ENCODE assay signal across 8 mouse cellular contexts in genomic region chr2:29846061-29846853, GRCm38 (mm10). TPM values are rescaled to one million over a fixed set of nuclear protein-coding genes. Genes with fewer than 3 reads are reported as not detected.
DNase-seq lines count a peak whose midpoint lies in the region; ATAC-seq and TF ChIP-seq lines count a peak whose summit lies in the region.

No protein-coding gene starts in this region.

- peak overlapping the region; percentile 20 for H3K4me3 ChIP-seq in heart, postnatal 0 days (ENCODE audit: low read depth, low read length)
- no peak overlapping the region for H3K4me3 ChIP-seq in heart, adult 2 months
- peak overlapping the region; percentile 65 for H3K4me3 ChIP-seq in hindbrain, embryonic 16.5 days (ENCODE audit: low read length)
- H3K4me3 ChIP-seq in midbrain, embryonic 13.5 days (replicated peaks), result peak overlapping the region; percentile 77

- intact Hi-C loops in heart, adult 2 months (cut with DNase I), result no loop called here

- no peaks in the 10 kb centered on the region for H3K4me1 ChIP-seq in heart, postnatal 0 days (ENCODE audit: control insufficient read depth, insufficient read depth)
- H3K4me1 ChIP-seq in heart, adult 2 months (ENCODE audit: control insufficient read depth, insufficient read depth, low read length), result no peaks in the 10 kb centered on the region
- H3K4me1 ChIP-seq in hindbrain, embryonic 16.5 days (ENCODE audit: control insufficient read depth, insufficient read depth, low read depth, low read length), result peaks cover 31% of the 10 kb centered on the region
- peaks cover 56% of the 10 kb centered on the region for H3K4me1 ChIP-seq in midbrain, embryonic 13.5 days (replicated peaks)

- H3K27me3 ChIP-seq in heart, postnatal 0 days (ENCODE audit: control insufficient read depth, insufficient read depth, low read length), result peaks cover 45% of the 10 kb centered on the region
- H3K27me3 ChIP-seq in heart, adult 2 months (ENCODE audit: control insufficient read depth, insufficient read depth, low read length), result no peaks in the 10 kb centered on the region
- no peaks in the 10 kb centered on the region for H3K27me3 ChIP-seq in hindbrain, embryonic 16.5 days (replicated peaks; ENCODE audit: control insufficient read depth, insufficient read depth, low read length)
- peaks cover 19% of the 10 kb centered on the region for H3K27me3 ChIP-seq in midbrain, embryonic 13.5 days

- no peak for DNase-seq in heart, postnatal 0 days (ENCODE audit: low spot score)
- no peak for DNase-seq in heart, adult 2 months
- peak; percentile 87 for DNase-seq in embryo, embryonic 10 days (ENCODE audit: low spot score)
- no peak for DNase-seq in thymus, postnatal 4 days
- DNase-seq in left cerebral cortex, adult 9 months (ENCODE audit: low spot score in 2 of 2), result no peak

- H3K79me2 ChIP-seq in heart, adult 2 months (replicated peaks; ENCODE audit: control insufficient read depth, insufficient read depth, low read length), result no peaks in the 10 kb centered on the region

- no peak for TF ChIP-seq CTCF in heart, postnatal 0 days (IDR thresholded peaks at IDR 0.05; ENCODE audit: low read depth)
- TF ChIP-seq CTCF in heart, adult 2 months (IDR thresholded peaks at IDR 0.05), result no peak

- no peak for TF ChIP-seq POLR2A in heart, adult 2 months (IDR thresholded peaks at IDR 0.05; ENCODE audit: insufficient read depth, low read depth, low read length)

- no peak for ATAC-seq in heart, postnatal 0 days (ENCODE audit: insufficient read depth, low read depth)
- ATAC-seq in hindbrain, embryonic 16.5 days, result peak; percentile 64
- ATAC-seq in midbrain, embryonic 13.5 days, result peak; percentile 62
- no peak for ATAC-seq in frontal cortex, adult (ENCODE audit: low TSS enrichment)

- 20% methylated on average over 46 of the region's 47 CpGs for WGBS in heart, postnatal 0 days
- WGBS in heart, adult 2 months, result 46% methylated on average over 47 of the region's 47 CpGs
- 2% methylated on average over 28 of the region's 47 CpGs for WGBS in hindbrain, embryonic 16.5 days
- 2% methylated on average over 46 of the region's 47 CpGs for WGBS in midbrain, embryonic 13.5 days

- no peak overlapping the region for H3K27ac ChIP-seq in heart, postnatal 0 days (ENCODE audit: low read depth)
- H3K27ac ChIP-seq in heart, adult 2 months, result no peak overlapping the region
- peak overlapping the region; percentile 75 for H3K27ac ChIP-seq in hindbrain, embryonic 16.5 days (ENCODE audit: low read depth, low read length)
- H3K27ac ChIP-seq in midbrain, embryonic 13.5 days, result peak overlapping the region; percentile 96

- 0 out of 2 replicates have a peak overlapping the region, but pooled peaks have one; percentile 26 for H3K9ac ChIP-seq in heart, postnatal 0 days (replicated peaks; ENCODE audit: low read depth, low read length)
- no peak overlapping the region for H3K9ac ChIP-seq in heart, adult 2 months (ENCODE audit: low read depth, low read length)
- H3K9ac ChIP-seq in hindbrain, embryonic 16.5 days (ENCODE audit: low read depth, low read length), result peak overlapping the region; percentile 88
- peak overlapping the region; percentile 98 for H3K9ac ChIP-seq in midbrain, embryonic 13.5 days (replicated peaks)

- no peaks in the 10 kb centered on the region for H3K9me3 ChIP-seq in heart, postnatal 0 days (replicated peaks; ENCODE audit: control insufficient read depth, low read length)
- H3K9me3 ChIP-seq in hindbrain, embryonic 16.5 days (ENCODE audit: control insufficient read depth, low read length), result no peaks in the 10 kb centered on the region
- no peaks in the 10 kb centered on the region for H3K9me3 ChIP-seq in midbrain, embryonic 13.5 days

- peak overlapping the region; percentile 23; the same call in 1 of the 2 replicates for H3K4me2 ChIP-seq in heart, postnatal 0 days (ENCODE audit: low read depth, low read length)
- H3K4me2 ChIP-seq in hindbrain, embryonic 16.5 days (ENCODE audit: low read length), result peak overlapping the region; percentile 87
- H3K4me2 ChIP-seq in midbrain, embryonic 13.5 days (replicated peaks), result peak overlapping the region; percentile 78

- H3K36me3 ChIP-seq in heart, postnatal 0 days (replicated peaks; ENCODE audit: control insufficient read depth, insufficient read depth, low read length), result peaks cover 25% of the 10 kb centered on the region
- H3K36me3 ChIP-seq in heart, adult 2 months (ENCODE audit: control insufficient read depth, insufficient read depth, low read length), result no peaks in the 10 kb centered on the region
- no peaks in the 10 kb centered on the region for H3K36me3 ChIP-seq in hindbrain, embryonic 16.5 days (ENCODE audit: control insufficient read depth, insufficient read depth, low read length)
- H3K36me3 ChIP-seq in midbrain, embryonic 13.5 days, result peaks cover 21% of the 10 kb centered on the region

- TF ChIP-seq EP300 in heart, postnatal 0 days (IDR thresholded peaks at IDR 0.05; ENCODE audit: low read depth), result no peak
- TF ChIP-seq EP300 in heart, adult 2 months (IDR thresholded peaks at IDR 0.05; ENCODE audit: insufficient read depth, low read depth, low read length), result no peak

RNA-seq across cellular contexts. Expression of gene Cercam, which starts 22.7 kb away (rescaled TPM):
- total RNA-seq in heart, postnatal 0 days (2014; rRNA removed; ENCODE audit: low replicate concordance), result 11.7 and 24.0 TPM in 2 replicates
- 7.9 and 8.8 TPM in 2 replicates for polyA plus RNA-seq in heart, postnatal 0 days (2015; fragmentation: Nextera tagmentation; extraction: Ambion mirVana)
- total RNA-seq in heart, adult 2 months (2021), result 1 to 10 TPM; 3.0 to 4.1 TPM
- polyA plus RNA-seq in heart, adult 2 months (2012; rRNA removed), result 6.9 and 9.1 TPM in 2 replicates
- polyA plus RNA-seq in hindbrain, embryonic 16.5 days (2015; fragmentation: Nextera tagmentation; extraction: Ambion mirVana), result 22.6 and 25.8 TPM in 2 replicates
- 14.6 and 20.7 TPM in 2 replicates for polyA plus RNA-seq in midbrain, embryonic 13.5 days (2015; fragmentation: Nextera tagmentation; extraction: Ambion mirVana)

RNA-seq across cellular contexts. Expression of gene Urm1, which starts 26.4 kb away (rescaled TPM):
- 27.9 and 30.0 TPM in 2 replicates for total RNA-seq in heart, postnatal 0 days (2014; rRNA removed; ENCODE audit: low replicate concordance)
- polyA plus RNA-seq in heart, postnatal 0 days (2015; fragmentation: Nextera tagmentation; extraction: Ambion mirVana), result 14.2 and 14.5 TPM in 2 replicates
- total RNA-seq in heart, adult 2 months (2021), result 10 to 100 TPM; 31.7 to 34.4 TPM
- 30.5 and 38.3 TPM in 2 replicates for polyA plus RNA-seq in heart, adult 2 months (2012; rRNA removed)
- polyA plus RNA-seq in hindbrain, embryonic 16.5 days (2015; fragmentation: Nextera tagmentation; extraction: Ambion mirVana), result 27.4 and 31.4 TPM in 2 replicates
- 21.4 and 23.1 TPM in 2 replicates for polyA plus RNA-seq in midbrain, embryonic 13.5 days (2015; fragmentation: Nextera tagmentation; extraction: Ambion mirVana)

RNA-seq across cellular contexts. Expression of gene Odf2, which starts 42.8 kb away (rescaled TPM):
- total RNA-seq in heart, postnatal 0 days (2014; rRNA removed; ENCODE audit: low replicate concordance), result 32.3 and 35.1 TPM in 2 replicates
- polyA plus RNA-seq in heart, postnatal 0 days (2015; fragmentation: Nextera tagmentation; extraction: Ambion mirVana), result 22.5 and 28.6 TPM in 2 replicates
- total RNA-seq in heart, adult 2 months (2021), result 10 to 100 TPM; 16.6 to 20.1 TPM
- polyA plus RNA-seq in heart, adult 2 months (2012; rRNA removed), result 22.2 and 22.3 TPM in 2 replicates
- polyA plus RNA-seq in hindbrain, embryonic 16.5 days (2015; fragmentation: Nextera tagmentation; extraction: Ambion mirVana), result 61.0 and 61.2 TPM in 2 replicates
- 74.4 and 76.0 TPM in 2 replicates for polyA plus RNA-seq in midbrain, embryonic 13.5 days (2015; fragmentation: Nextera tagmentation; extraction: Ambion mirVana)

RNA-seq across cellular contexts. Expression of gene Slc27a4, which starts 43.8 kb away (rescaled TPM):
- 28.2 and 30.0 TPM in 2 replicates for total RNA-seq in heart, postnatal 0 days (2014; rRNA removed; ENCODE audit: low replicate concordance)
- 8.4 and 8.6 TPM in 2 replicates for polyA plus RNA-seq in heart, postnatal 0 days (2015; fragmentation: Nextera tagmentation; extraction: Ambion mirVana)
- 10 to 100 TPM; 16.6 to 18.0 TPM for total RNA-seq in heart, adult 2 months (2021)
- polyA plus RNA-seq in heart, adult 2 months (2012; rRNA removed), result 17.0 and 22.6 TPM in 2 replicates
- 45.9 and 47.9 TPM in 2 replicates for polyA plus RNA-seq in hindbrain, embryonic 16.5 days (2015; fragmentation: Nextera tagmentation; extraction: Ambion mirVana)
- polyA plus RNA-seq in midbrain, embryonic 13.5 days (2015; fragmentation: Nextera tagmentation; extraction: Ambion mirVana), result 29.5 and 32.5 TPM in 2 replicates

RNA-seq across cellular contexts. Expression of gene Trub2, which starts 58.0 kb away (rescaled TPM):
- 26.9 and 42.6 TPM in 2 replicates for total RNA-seq in heart, postnatal 0 days (2014; rRNA removed; ENCODE audit: low replicate concordance)
- polyA plus RNA-seq in heart, postnatal 0 days (2015; fragmentation: Nextera tagmentation; extraction: Ambion mirVana), result 16.7 and 20.2 TPM in 2 replicates
- total RNA-seq in heart, adult 2 months (2021), result 10 to 100 TPM; 24.4 to 32.5 TPM
- 34.0 and 44.3 TPM in 2 replicates for polyA plus RNA-seq in heart, adult 2 months (2012; rRNA removed)
- polyA plus RNA-seq in hindbrain, embryonic 16.5 days (2015; fragmentation: Nextera tagmentation; extraction: Ambion mirVana), result 32.5 and 34.2 TPM in 2 replicates
- 44.7 and 45.5 TPM in 2 replicates for polyA plus RNA-seq in midbrain, embryonic 13.5 days (2015; fragmentation: Nextera tagmentation; extraction: Ambion mirVana)

Comparison
In these comparisons a context has a peak if more than half of its experiments do, and no peak if none do; other contexts are left out.
1. ATAC-seq: peak in hindbrain, embryonic 16.5 days (single experiment) and midbrain, embryonic 13.5 days (single experiment); none in heart, postnatal 0 days (single experiment) and frontal cortex, adult (single experiment).
2. H3K27ac ChIP-seq: peak in hindbrain, embryonic 16.5 days (single experiment) and midbrain, embryonic 13.5 days (single experiment); none in heart, postnatal 0 days (single experiment) and heart, adult 2 months (single experiment).
3. H3K4me2 ChIP-seq: peak in every context shown above with its lines; median percentile 87 in hindbrain, embryonic 16.5 days; 78 in midbrain, embryonic 13.5 days; 23 in heart, postnatal 0 days.